Mouse (Mus musculus) liver, postnatal 0 days (tissue): ENCODE data around the gene Pitpnm1. TPM values are rescaled to one million over a fixed set of nuclear protein-coding genes. Genes with fewer than 3 reads are reported as not detected.

Source experiments
- ATAC-seq: fragments of 200-750 bp; cut with Nextera tagmentation; 2 replicates; pipeline ENCODE4 v1.8.0; 2017; ENCODE audit warnings: mild to moderate bottlenecking, moderate library complexity
- DNase-seq: peaks from one replicate; pipeline ENCODE4 v3.0.0-alpha.2; 2016
- H3K27ac ChIP-seq: fragments of 300-500 bp; sonication (generic); 2 replicates; pipeline ENCODE4 v1.5.1; 2014; ENCODE audit warnings: antibody characterized with exemption, moderate library complexity, mild to moderate bottlenecking, low read depth
- H3K27me3 ChIP-seq: fragments of 300-500 bp; sonication (generic); 2 replicates; pipeline ENCODE4 v1.6.1; 2014; ENCODE audit warnings: low read length, control low read depth, mixed read lengths; ENCODE audit not compliant: insufficient read depth
- H3K36me3 ChIP-seq: fragments of 300-500 bp; sonication (generic); replicated peaks from 2 replicates; pipeline ENCODE4 v1.6.1; 2014; ENCODE audit warnings: mild to moderate bottlenecking, control low read depth, low read length, moderate library complexity, mixed read lengths; ENCODE audit not compliant: insufficient read depth
- H3K4me1 ChIP-seq: fragments of 300-500 bp; sonication (generic); 2 replicates; pipeline ENCODE4 v1.6.1; 2014; ENCODE audit warnings: antibody characterized with exemption, mild to moderate bottlenecking, control low read depth; ENCODE audit not compliant: insufficient read depth
- H3K4me2 ChIP-seq: fragments of 300-500 bp; sonication (generic); 2 replicates; pipeline ENCODE4 v1.6.1; 2014; ENCODE audit warnings: low read depth, mild to moderate bottlenecking, low read length, moderate library complexity, mixed read lengths
- H3K4me3 ChIP-seq: fragments of 300-500 bp; sonication (generic); 2 replicates; pipeline ENCODE4 v1.5.1; 2014; ENCODE audit warnings: low read depth, low read length
- H3K9ac ChIP-seq: fragments of 300-500 bp; sonication (generic); replicated peaks from 2 replicates; pipeline ENCODE4 v1.6.1; 2014; ENCODE audit warnings: mild to moderate bottlenecking, moderate library complexity
- H3K9me3 ChIP-seq: fragments of 300-500 bp; sonication (generic); 2 replicates; pipeline ENCODE4 v1.6.1; 2016; ENCODE audit warnings: mild to moderate bottlenecking, control low read depth, low read length, mixed read lengths
- CTCF ChIP-seq: sonication (generic); IDR thresholded peaks from 2 replicates; pipeline ENCODE4 v1.5.1; 2016; ENCODE audit warnings: antibody characterized with exemption, low read depth
- EP300 ChIP-seq: IDR thresholded peaks from 2 replicates; pipeline ENCODE4 v1.6.1; 2016; ENCODE audit warnings: antibody characterized with exemption, low read depth, mild to moderate bottlenecking
- WGBS: fragments of 180-500 bp; shearing (Covaris S2); extraction: QIAGEN DNeasy Blood & Tissue Kit; methylation state at CpG from one replicate; pipeline ENCODE4 v1.1.7; 2014; ENCODE audit not compliant: insufficient replicate concordance; 5-methylcytosine and 5-hydroxymethylcytosine counted together
- polyA plus RNA-seq: library from polyadenylated mRNA; unstranded; fragments of >200 nt; fragmentation: Nextera tagmentation; extraction: Ambion mirVana; gene quantifications from 2 replicates; pipeline ENCODE4 v1.2.1, GENCODE M21; 2015

Gene Pitpnm1
- polyA plus RNA-seq, 1 experiment from 2014 or later = 7.4 TPM

GRCm38 (mm10) chr19:4096642-4097440 is 3.0 kb upstream of the Pitpnm1 start, which contains the start of gene Cdk2ap2:
TSS of gene Cdk2ap2 (plus strand) at chr19:4097182.
- ATAC-seq = peak; percentile 91
- Histone ChIP-seq H3K4me3 (peak within 1 kb of the TSS; percentile 68), H3K4me1 (peaks cover 39% of the 10 kb centered on the region), H3K36me3 (0 out of 2 replicates have a peak, but pooled peaks cover under 1% of the 10 kb centered on the region), H3K27me3 (peaks cover 17% of the 10 kb centered on the region), H3K4me2 (peak within 1 kb of the TSS; percentile 95), H3K9me3 (no peaks in the 10 kb centered on the region), H3K9ac (peak within 1 kb of the TSS; percentile 69), H3K27ac (peak within 1 kb of the TSS; percentile 95)
- WGBS = under 1% methylated on average over 60 of the region's 65 CpGs
- TF ChIP-seq CTCF (no peak), EP300 (peak; percentile 77)
- DNase-seq = peak; percentile 99

GRCm38 (mm10) chr19:4097441-4097825 is 2.4 kb upstream of the Pitpnm1 start:
- peak overlapping the region; percentile 95 for H3K27ac ChIP-seq
- peak overlapping the region; percentile 60 for H3K9ac ChIP-seq
- peaks cover 3% of the 10 kb centered on the region for H3K36me3 ChIP-seq
- H3K4me1 ChIP-seq = peaks cover 39% of the 10 kb centered on the region
- H3K27me3 ChIP-seq = peaks cover 19% of the 10 kb centered on the region
- DNase-seq (peak; percentile 90), ATAC-seq (peak; percentile 66)
- TF ChIP-seq EP300 = no peak
- no peak for TF ChIP-seq CTCF
- WGBS = 2% methylated on average over 21 of the region's 21 CpGs
- no peaks in the 10 kb centered on the region for H3K9me3 ChIP-seq
- H3K4me2 ChIP-seq = peak overlapping the region; percentile 95
- peak overlapping the region; percentile 68 for H3K4me3 ChIP-seq

- peak overlapping the region; percentile 95 for H3K27ac ChIP-seq
- H3K27me3 ChIP-seq = peaks cover 19% of the 10 kb centered on the region
- peak overlapping the region; percentile 41 for H3K9ac ChIP-seq
- no peak for TF ChIP-seq CTCF
- no peak for ATAC-seq
- 67% methylated on average over 13 of the region's 13 CpGs for WGBS
- DNase-seq = peak; percentile 54
- H3K4me3 ChIP-seq = peak overlapping the region; percentile 68; the same call in 1 of the 2 replicates
- no peaks in the 10 kb centered on the region for H3K9me3 ChIP-seq
- H3K36me3 ChIP-seq = peaks cover 7% of the 10 kb centered on the region
- H3K4me1 ChIP-seq = peaks cover 39% of the 10 kb centered on the region
- H3K4me2 ChIP-seq = peak overlapping the region; percentile 95
These were observed 1.4 kb upstream of the Pitpnm1 start for GRCm38 (mm10) chr19:4098426-4098825.

GRCm38 (mm10) chr19:4099056-4099455 is 742 bp upstream of the Pitpnm1 start:
- Histone ChIP-seq H3K9me3 (no peaks in the 10 kb centered on the region), H3K4me1 (peaks cover 39% of the 10 kb centered on the region), H3K4me2 (peak overlapping the region; percentile 95), H3K36me3 (peaks cover 7% of the 10 kb centered on the region), H3K4me3 (peak overlapping the region; percentile 51), H3K27ac (peak overlapping the region; percentile 95), H3K27me3 (peaks cover 19% of the 10 kb centered on the region), H3K9ac (no peak overlapping the region; the same call in 1 of the 2 replicates)
- DNase-seq (peak; percentile 96), ATAC-seq (peak; percentile 11; the same call in 1 of the 2 replicates)
- WGBS = 4% methylated on average over 9 of the region's 9 CpGs
- peak; percentile 100 for TF ChIP-seq CTCF
- no peak for TF ChIP-seq EP300

GRCm38 (mm10) chr19:4100718-4101261 is 992 bp downstream of the Pitpnm1 start:
- peaks cover 19% of the 10 kb centered on the region for H3K27me3 ChIP-seq
- DNase-seq (peak; percentile 48), ATAC-seq (no peak)
- 2% methylated on average over 50 of the region's 52 CpGs for WGBS
- peak overlapping the region; percentile 51 for H3K4me3 ChIP-seq
- no peaks in the 10 kb centered on the region for H3K9me3 ChIP-seq
- peak overlapping the region; percentile 50 for H3K9ac ChIP-seq
- no peak overlapping the region for H3K27ac ChIP-seq
- TF ChIP-seq CTCF = no peak
- TF ChIP-seq EP300 = no peak
- H3K4me1 ChIP-seq = peaks cover 39% of the 10 kb centered on the region
- peak overlapping the region; percentile 95 for H3K4me2 ChIP-seq
- peaks cover 7% of the 10 kb centered on the region for H3K36me3 ChIP-seq

GRCm38 (mm10) chr19:4101466-4101865 is 1.7 kb downstream of the Pitpnm1 start:
- ATAC-seq (no peak), DNase-seq (no peak)
- Histone ChIP-seq H3K36me3 (peaks cover 7% of the 10 kb centered on the region), H3K4me2 (peak overlapping the region; percentile 95), H3K27me3 (peaks cover 19% of the 10 kb centered on the region), H3K4me1 (peaks cover 35% of the 10 kb centered on the region), H3K27ac (no peak overlapping the region), H3K9me3 (no peaks in the 10 kb centered on the region), H3K4me3 (no peak overlapping the region), H3K9ac (no peak overlapping the region)
- WGBS = 81% methylated on average over 6 of the region's 6 CpGs
- no peak for TF ChIP-seq EP300
